Mouse (Mus musculus): ENCODE results near the gene C130074G19Rik.

Gene C130074G19Rik

DNA sequence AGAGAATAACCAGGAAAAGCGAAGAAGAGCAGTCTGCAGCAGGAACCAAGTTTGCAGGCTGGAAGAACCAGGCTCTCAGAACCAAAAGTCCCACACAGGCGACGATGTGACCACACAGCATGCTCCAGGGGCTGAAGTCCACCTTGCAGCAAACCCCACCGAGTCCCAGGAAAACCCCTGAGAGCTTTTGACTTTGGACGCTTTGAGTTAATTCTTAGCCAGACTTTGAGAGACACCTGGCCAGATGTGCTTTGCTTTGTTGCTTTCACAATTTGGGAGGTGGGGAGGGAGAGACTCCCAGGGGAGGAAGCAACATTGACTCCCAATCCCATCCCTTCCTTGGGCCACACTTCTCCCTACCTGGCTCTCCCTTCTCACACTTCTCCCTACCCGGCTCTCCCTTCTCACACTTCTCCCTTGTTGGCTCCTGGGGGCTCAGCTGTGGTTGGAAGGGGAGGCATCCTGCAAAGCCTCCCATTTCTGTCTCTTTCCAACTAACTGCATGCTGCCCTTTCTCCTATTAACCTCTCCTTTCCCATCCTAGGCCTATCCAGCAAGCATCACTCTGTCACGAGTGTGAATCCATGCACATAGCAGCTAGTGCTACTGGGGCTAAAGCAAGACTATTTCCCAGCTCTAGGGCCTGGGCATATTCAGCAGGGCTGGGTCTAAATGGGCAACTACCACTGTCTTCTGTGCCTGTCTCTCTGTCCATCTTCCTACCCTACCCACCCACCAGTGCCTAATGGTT lies 10.8 kb downstream of the C130074G19Rik start:
- no peak for DNase-seq

DNA sequence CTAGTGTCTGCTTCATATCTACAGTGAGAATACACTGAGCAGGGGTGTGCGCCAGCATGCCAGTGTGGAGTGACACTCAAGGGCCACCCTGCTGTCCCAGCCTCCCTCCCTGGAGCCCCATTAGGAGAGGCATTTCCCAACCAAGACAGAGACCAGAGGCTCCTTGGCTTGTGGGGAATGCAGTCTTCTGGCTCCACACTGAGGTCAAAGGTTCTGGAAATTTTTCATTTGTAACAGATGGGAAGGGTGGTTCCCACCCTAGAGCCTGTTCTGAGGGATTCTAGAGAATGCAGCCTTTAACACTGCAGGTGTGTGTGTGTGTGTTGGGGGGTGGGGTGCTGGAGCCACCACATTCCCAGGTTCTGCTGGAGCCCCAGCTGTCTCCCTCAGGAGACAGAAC lies 11.5 kb downstream of the C130074G19Rik start:
- peak in 1 of 2 experiments; percentile 41 for DNase-seq

DNA sequence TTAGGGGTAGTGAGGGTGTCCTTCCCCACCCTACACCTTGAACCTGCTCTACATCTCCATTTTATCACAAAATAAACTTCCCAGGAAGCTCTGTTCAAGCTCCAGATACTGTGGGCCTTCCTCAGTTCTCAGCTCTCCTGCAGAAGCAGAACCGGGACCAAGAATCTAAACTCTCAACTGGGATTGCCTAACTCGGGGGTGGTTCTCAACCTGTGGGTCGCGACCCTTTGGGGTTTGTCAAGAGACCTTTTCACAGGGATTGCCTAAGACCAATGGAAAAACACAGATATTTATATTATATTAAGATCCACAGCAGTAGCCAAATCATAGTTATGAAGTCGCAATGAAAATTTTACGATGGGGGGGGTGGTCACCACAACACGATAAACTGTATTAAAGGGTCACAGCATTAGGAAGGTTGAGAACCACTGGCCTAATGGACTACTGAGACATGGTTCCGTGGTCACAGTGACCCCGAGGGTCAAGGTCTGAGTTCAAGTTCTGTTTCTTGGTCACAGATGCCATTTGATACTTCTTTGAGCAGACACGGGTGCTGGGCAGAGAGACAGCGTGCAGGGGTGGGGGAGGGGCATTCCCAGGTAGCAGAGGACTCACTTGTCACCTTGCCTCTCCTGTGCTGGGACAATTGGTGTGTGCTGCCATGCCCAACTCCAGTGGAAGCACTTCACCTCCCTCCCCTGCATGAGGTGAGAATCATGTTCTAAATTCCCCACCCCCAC lies 12.2 kb downstream of the C130074G19Rik start:
- peak; percentile 40 to 67 for DNase-seq

DNA sequence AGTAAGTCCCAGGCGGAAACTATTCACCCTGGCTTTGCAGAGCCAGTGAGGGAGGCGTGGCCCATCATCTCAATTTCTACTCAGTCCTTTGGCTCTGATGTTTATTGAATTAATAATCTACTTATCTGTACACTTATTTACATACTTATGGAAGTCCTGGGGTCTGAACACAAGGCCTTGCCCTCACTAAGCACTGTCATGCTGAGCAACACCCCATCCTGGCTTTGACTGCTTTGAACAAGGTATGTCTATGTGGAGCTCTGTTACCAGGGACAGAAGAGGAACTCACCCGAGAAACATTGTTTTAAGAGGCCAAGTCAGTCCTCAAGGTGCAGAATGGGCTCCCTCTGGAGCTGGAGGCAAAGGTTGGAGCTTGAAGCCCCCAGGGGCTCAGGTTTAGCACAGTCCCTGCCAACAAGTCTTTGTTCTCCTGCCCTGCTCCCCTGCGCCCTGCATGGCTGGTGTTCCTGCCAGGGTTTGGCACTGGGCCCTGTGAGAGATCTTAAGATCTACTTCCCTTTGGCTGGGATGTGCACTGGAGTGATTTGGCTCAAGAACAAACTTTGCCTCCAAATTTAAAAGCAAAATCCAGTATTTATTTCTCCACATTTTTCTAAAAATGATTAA lies 13.0 kb downstream of the C130074G19Rik start:
- DNase-seq, result peak; percentile 66 to 80

DNA sequence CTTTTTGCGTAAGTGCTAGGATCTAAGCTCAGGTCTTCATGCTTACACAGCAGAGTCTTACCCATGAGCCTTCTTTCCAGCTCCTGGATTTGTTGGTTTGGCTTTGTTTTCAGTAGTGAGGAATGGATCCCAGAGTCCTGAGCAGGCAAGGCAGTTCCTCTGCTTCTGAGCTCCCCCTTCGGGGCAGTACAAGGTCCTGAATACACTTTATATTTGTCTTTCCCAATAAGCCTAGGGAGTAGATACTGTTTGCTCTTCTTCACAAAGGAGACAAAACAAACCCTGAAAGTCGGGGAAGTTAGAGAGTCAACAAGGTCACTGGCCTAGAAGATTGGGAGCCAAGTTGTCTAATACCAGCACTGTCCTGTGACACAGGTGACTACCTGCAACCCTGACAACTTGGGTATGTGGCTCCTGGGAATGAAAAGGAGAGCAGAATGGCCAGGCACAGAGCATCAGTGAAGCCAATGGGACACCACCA lies 15.3 kb downstream of the C130074G19Rik start:
- no peak for DNase-seq

DNA sequence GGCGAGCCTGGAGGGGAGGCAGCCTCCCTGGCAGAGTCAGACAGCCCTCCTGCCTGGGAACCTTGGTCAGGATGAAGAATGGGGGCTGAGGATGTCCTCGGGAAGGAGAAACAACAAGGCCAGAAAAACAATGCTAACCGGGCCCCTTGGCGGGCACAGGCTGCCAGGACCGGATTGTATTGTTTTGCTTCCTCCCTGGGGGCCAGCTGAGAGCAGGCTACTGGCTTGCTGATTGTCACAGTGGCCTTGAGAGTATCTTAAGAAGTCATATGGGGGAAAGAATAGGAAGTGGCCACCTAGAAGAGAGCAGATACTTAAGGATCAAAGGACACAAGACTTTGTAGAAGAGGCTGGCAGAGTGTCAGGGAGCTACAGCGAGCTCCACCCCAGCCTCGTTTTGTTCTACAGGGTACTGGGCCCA lies 18.6 kb downstream of the C130074G19Rik start:
- DNase-seq, result peak; percentile 43 to 54

DNA sequence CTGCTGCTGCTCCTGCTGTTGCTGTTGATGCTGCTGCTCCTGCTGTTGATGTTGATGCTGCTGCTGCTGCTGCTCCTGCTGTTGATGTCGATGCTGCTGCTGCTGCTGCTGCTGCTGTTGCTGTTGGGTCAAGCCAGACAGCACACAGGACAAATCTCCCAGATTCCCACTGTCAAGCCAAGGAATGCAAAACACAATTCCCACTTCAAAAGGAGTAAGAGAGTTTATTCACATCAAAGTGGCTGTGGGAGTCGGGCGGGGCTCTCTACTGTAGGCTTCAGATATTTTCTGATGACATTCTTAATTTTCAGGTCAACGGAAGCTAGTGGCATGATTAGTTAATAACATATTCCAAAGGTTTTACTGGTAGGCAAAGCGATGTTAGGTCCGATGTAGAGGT lies 20.4 kb downstream of the C130074G19Rik start:
- DNase-seq, result no peak

DNA sequence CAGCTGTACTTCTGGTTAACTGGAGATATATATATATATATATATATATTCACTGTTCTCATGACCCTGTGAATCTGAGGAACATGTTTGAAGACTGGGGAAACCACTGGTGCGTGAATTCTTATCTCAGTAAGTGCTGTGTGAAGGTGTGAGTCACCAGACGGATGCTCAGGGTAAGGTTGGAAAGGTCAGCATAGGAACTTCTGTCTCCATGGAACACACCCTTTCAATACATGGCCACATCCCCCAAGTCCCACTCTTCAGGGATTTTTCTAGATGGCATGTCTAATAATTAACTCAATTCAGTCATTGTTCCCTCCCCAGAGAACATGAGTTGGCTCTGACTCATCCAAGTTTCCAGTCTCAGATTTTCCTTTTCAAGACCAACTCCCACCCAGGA lies 21.5 kb downstream of the C130074G19Rik start:
- no peak for DNase-seq

DNA sequence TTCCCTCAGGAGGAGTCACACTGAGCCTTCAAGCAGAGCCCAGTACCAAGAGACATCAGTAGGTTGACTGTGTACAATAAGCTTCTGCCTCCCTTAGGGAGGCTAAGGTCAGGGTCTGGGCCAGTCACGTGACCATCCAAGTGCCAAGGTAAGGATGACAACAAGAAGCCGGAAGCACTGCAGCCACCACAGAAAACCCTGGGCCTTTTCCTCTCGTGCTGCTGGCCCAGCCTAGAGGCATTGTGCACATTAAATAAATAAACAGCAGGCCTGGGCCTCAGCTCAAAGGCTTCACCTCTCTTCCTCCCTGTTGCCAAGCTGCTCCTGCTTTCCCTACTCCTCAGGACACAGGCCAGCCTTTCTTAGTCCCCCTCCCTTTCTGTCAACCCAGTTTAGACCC lies 22.7 kb downstream of the C130074G19Rik start:
- peak; percentile 37 to 55 for DNase-seq

DNA sequence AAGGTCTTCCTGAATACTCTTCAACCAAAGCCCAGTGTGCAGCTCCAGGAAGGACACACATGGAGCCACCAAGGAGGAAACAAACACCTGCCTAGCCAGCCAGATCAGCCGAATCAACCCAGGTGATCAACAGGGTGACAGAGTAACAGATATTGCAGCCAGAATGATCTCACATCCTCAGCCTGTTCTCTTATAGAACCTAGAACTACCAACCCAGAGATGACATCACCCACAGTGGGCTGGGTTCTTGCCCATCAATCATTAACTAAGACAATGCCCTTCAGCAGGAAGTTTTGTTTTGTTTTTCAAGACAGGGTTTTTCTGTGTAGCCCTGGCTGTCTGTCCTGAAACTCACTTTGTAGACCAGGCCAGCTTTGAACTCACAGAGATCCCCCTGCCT lies 24.8 kb downstream of the C130074G19Rik start:
- peak in 1 of 2 experiments; percentile 58 for DNase-seq

DNA sequence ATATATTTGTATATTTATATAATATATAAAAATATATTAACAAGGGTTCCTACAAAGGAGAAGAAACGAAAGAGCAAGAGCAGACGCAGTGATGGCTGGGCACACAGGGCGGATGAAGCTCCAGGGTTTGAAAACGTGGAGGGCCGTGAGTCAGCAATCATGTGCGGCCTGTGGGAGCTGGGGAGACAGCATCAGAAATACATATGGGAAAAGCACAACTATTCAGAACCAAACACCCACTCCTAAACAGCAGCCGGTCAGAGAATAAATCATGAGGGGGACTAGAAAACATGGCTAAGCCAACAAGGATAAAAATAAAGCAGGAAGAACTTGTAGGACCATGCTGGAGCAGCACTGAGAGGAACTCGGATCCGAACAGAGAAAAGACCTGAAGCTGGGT lies 25.8 kb downstream of the C130074G19Rik start:
- no peak for DNase-seq

DNA sequence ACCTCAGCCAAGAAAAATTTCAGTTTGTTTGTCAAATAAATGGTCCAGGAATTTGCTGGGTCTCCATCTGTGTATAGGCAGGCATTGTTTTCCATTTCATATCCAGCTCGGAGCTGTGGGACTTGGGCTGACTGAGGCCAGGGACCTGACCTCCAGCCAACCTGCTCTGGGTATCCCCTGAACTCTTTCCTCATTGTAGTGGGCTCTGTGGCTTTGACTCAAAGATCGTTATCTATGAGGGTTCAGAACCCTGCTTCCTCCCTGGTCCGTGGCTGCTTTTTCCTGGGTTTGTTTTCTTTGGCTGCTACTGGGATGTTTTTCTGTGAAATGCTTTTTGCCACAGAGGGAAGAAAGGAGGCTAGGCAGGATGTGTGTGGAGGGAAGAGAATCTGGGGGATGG lies 29.1 kb downstream of the C130074G19Rik start:
- DNase-seq, result no peak

DNA sequence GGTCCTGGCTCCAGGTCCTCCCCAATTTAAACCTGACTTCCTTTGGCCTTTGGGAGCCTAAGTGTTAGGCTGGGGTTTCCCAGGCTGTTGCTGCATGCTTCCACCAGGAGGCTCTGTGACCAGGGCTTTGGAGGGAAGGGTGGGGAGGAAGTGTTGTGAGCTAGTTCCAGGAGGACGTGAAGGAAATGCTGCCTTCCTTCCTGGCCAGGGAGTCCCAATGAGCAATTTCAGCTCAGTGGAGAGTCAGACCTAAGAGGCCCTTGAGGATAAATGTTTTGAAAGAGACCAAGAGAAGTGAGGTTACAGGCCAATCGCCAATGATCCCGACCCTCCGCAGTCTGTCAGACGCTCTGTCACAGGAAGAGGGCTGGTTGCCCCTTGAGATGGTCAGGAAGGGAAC lies 29.7 kb downstream of the C130074G19Rik start:
- peak; percentile 86 to 91 for DNase-seq

DNA sequence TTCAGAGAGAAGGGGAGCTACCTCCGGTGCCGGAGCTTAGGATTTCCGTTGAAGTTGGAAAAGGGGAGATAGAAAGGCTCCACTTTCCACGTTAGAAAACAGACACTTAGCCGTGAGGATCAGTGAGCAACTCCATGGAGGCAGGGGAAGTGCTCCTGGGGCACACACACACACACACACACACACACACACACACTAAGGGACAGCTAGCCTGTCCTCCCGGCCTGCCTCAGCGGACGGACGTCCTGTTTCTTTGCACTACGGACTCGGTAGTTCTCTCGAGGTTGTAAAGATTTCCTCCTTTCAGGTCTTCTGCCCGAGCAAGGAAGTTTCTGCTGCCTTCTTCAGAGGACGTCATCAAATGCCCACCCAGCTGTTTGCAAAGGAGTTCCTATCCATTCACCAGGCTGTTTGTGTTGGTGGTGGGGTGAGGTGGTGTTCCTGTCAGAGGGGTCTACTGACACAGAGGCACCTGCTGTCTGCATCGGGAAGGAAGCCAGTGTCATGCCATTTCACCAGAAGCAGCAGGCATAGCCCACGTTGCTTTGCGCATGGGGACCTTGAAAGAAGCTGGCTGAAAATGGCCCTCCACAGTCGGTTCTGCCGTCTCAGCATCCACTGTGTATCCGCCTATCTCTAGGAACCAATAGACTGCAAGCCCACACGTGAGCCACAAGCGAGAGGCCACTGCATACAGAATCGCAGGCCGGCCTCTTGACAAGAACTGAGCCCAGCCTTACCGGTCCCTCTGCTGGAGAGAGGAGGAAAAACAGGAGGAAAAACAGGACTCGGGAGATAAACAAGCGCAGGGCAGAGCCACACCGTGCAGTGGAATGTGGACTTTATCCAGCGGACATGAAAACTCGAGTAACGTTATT lies 31.0 kb downstream of the C130074G19Rik start:
- peak; percentile 88 to 94 for DNase-seq

DNA sequence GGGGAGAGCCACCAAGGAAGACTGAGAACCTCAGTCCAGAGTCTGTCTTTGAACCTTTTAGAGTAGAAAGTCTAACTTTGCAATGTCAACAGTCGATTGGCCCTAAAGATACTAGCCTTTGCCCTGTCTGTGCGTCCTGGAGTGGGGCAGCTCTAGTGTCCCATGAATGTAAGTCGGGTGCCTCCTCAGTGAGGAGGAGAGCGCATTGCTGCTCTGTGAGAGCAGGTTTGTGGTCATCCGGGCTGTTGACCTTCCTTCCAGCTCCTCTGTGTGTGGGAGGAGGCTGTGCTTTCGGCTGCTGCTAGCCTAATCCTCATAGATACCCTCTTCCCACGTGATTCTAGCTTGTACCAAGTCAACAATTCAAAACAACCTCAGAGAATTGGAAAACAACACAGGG lies 31.9 kb downstream of the C130074G19Rik start:
- DNase-seq, result peak in 1 of 2 experiments; percentile 19

DNA sequence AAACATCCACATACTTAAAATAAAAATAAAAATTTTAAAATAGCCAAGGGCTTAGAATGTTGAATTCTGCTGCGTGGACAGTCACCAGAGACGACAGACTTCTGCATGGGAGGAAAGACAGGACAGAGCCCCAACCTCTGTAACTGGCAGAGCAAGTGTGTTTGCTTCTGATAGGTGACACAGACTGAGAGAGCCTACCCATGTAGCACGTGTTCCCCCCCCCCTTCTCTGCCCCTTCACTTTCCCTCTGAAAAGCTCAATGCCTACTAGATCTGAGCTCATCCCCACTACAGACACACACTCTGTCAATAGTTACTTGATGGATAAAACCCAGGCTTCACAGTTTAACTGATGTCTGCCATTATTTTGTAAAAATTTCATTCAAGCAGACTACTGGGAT lies 36.0 kb downstream of the C130074G19Rik start:
- DNase-seq, result no peak

DNA sequence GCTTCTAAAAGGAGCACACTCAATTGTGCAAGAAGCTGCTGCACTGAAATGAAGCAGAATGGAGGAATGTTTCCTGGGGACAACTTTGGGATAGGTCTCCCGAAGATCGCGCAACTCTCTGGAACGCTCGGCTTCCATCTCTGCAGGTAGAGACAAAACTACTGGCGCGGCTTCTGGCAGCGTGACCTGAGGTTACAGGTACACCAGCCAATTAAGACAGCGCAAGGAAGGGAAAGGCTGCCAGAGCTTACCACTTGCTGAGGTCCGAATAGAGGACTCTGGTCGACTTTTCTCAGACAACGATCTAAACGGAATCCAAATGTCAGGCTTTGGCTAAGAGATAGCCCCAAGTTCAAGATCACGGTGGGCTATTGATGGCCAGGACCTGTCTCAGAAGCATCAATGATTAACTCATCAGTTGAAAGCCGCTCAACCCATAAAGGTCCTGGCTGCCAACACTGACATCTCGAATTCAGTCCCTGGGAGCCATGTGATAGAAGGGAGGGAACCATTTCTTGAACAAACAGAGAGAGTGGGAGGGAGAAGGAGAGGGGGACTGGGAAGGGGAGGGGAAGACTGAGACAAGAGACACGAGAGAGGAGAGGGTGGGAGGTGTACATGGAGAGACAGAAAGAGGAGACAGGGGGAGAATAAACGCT lies 36.8 kb downstream of the C130074G19Rik start, which contains the start of gene Marc2:
TSS of gene Marc2 (minus strand) at position 360 of the 659 bp plus-strand sequence.
- DNase-seq, result peak in 1 of 2 experiments; percentile 40

DNA sequence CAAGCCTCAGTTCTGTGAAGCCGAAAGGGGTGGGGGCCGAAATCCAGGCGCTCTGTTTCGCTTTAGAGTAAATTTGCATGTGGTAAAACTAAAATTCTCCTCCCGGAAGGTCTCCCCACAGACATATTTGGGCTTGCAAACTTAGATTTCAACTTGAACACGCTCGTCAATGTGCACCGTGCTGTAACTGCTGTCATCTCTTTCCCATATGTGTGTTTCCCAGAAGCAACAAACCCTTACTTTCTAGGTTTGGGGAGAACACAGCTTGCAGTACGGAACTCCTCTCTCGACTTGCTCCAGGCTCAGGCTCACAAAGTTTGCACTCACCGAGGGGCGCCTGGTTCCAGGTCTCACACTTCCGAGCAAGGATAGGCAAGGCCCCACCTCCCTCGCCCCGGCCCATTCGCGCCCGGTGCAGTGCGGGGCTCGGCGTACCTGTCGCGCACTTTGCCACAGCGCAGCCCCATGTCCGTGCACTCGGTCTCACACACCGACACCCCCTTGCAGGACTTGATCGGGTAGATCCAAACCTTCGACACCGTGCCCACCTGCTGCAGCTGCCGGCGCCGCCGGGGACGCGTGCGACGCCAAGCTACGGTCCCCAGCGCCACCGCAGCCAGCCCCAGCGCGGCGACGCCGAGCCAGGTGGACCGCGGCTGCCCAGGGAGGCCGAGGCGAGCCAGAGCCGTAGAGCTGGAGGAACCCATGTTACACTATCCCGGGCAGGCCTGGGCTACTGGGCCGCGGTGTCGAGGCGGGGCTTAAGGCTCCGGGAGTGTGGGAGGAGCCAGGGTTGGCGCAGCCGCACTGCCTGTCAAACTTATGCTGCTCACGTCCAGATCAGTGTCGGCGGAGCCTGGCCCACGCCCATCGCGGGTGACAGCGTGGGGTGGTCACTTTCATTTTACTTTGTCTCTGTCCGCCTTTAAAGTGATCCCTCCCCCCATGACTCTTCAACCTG lies 37.6 kb downstream of the C130074G19Rik start:
- DNase-seq, result peak; percentile 94 to 95

DNA sequence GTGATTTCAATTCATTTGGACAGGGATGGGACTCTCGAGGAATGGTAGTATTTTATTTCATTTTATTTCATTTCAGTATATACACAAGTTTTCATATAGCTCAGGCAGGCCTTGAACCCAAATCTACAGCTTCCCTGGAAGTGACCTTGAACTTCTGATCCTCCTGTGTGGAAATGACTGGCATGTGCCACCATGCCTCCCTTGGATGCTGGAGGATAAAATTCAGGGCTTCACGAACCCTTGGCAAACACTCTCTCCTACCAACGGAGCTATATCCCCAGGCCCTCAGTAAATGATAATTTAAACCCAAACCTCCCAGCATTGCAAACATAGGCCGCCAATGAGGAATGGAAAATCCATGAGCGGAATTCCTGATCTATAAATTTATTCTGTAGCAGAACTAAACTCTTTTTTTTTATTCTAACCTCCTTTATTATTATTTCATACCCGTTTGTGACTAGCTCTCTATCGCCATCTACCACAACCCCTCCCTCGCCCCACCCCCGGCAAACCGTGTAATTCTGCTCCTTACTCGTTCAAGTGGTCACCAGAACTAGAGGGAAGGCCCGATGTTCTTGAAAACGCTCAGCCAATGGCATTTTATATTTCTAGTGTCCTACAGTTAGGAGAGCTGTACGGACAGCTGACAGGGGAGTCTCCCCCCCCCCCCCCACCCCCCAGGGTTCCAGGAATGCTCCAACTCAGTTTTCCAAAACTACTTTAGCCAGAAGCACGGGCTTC lies 38.5 kb downstream of the C130074G19Rik start:
- DNase-seq, result peak; percentile 53 to 67

DNA sequence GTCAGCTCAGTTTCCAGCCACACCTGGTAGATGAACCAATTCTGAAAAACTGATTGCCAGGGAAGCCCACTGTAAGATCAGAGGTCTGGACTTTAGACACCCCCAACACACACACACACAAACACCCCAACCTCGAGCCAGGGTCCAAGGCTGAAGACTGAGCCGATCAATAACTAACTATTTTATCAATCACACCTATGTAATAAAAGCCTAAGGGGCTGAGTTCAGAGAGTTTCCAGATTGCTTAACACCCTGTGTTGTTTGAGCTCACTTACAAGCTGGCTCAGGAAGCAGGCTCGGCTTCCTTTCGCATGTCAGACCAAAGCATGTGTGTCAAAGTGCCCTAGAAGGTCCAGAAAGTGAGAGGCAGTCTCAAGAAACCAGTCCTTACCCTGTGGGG lies 45.4 kb downstream of the C130074G19Rik start:
- no peak for DNase-seq
